Comparison of ENCODE assay signal across 17 mouse cellular contexts in the genomic region with DNA sequence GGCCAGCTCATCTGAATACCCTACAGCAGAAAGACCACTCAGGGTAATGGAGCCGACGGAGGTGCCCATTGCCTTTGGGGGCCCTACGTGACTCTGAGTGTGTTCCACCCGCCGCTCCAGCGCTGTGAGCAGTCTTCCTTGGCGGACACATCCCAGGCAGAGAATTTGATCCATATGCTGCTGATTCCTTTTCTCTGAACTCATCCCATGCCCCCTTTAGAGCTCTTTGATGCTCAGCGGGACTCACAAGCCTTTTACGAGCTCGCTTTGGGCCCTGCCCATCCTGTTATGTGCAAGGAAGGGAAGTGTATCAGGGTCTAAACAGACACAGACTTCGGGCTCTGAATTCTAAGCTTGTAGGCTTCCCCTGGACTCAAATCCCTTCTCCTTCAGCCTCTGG.
A peak's percentile ranks its signal among the peaks of the same experiment; 100 is the strongest.
DNase-seq lines count a peak whose midpoint lies in the region; ATAC-seq and TF ChIP-seq lines count a peak whose summit lies in the region.
"Had no signal": no experiment of that assay in that cellular context is flagged by ENCODE, and none has a peak within 500 bp of the region (broad histone marks: within the 10 kb centered on the region; RNA-seq: fewer than 3 reads in every experiment).

No protein-coding gene starts in this region.

- no peak overlapping the region for H3K9ac ChIP-seq in forebrain, embryonic 11.5 days (ENCODE audit: low read length)
- no peak overlapping the region for H3K9ac ChIP-seq in forebrain, embryonic 13.5 days
- no peak overlapping the region for H3K9ac ChIP-seq in neural tube, embryonic 13.5 days
- no peak overlapping the region for H3K9ac ChIP-seq in liver, embryonic 11.5 days (ENCODE audit: low read depth, low read length)
- no peak overlapping the region for H3K9ac ChIP-seq in kidney, embryonic 15.5 days
- H3K9ac ChIP-seq: heart, embryonic 15.5 days; liver, embryonic 13.5 days had no signal

- no peaks in the 10 kb centered on the region for H3K9me3 ChIP-seq in forebrain, embryonic 11.5 days (ENCODE audit: control insufficient read depth, low read length)
- no peaks in the 10 kb centered on the region for H3K9me3 ChIP-seq in forebrain, embryonic 13.5 days (replicated peaks)
- no peaks in the 10 kb centered on the region for H3K9me3 ChIP-seq in neural tube, embryonic 13.5 days
- no peaks in the 10 kb centered on the region for H3K9me3 ChIP-seq in liver, embryonic 11.5 days (ENCODE audit: control insufficient read depth, low read length)
- no peaks in the 10 kb centered on the region for H3K9me3 ChIP-seq in kidney, embryonic 15.5 days (replicated peaks)
- H3K9me3 ChIP-seq: heart, embryonic 15.5 days; liver, embryonic 13.5 days had no signal

- WGBS in forebrain, embryonic 11.5 days: 58% methylated on average over 11 of the region's 11 CpGs
- 61% methylated on average over 11 of the region's 11 CpGs for WGBS in forebrain, embryonic 13.5 days
- WGBS in neural tube, embryonic 13.5 days: 51% methylated on average over 11 of the region's 11 CpGs
- WGBS in liver, embryonic 11.5 days: 57% methylated on average over 11 of the region's 11 CpGs
- 36% methylated on average over 11 of the region's 11 CpGs for WGBS in kidney, embryonic 15.5 days

- no peak for TF ChIP-seq CTCF in embryonic fibroblast, embryonic 13.5 days (IDR thresholded peaks at IDR 0.05; ENCODE audit: borderline replicate concordance, insufficient read depth, low read length)
- no peak for TF ChIP-seq CTCF in left cerebral cortex, adult 2 months (IDR thresholded peaks at IDR 0.05)

- no peaks in the 10 kb centered on the region for H3K36me3 ChIP-seq in forebrain, embryonic 11.5 days (ENCODE audit: control insufficient read depth, insufficient read depth, low read length)
- H3K36me3 ChIP-seq in forebrain, embryonic 13.5 days (ENCODE audit: poor library complexity, severe bottlenecking): no peaks in the 10 kb centered on the region
- no peaks in the 10 kb centered on the region for H3K36me3 ChIP-seq in neural tube, embryonic 13.5 days
- H3K36me3 ChIP-seq in liver, embryonic 11.5 days (ENCODE audit: control insufficient read depth, insufficient read depth, low read length): no peaks in the 10 kb centered on the region
- H3K36me3 ChIP-seq in kidney, embryonic 15.5 days: no peaks in the 10 kb centered on the region
- H3K36me3 ChIP-seq: heart, embryonic 15.5 days; liver, embryonic 13.5 days had no signal

- DNase-seq in forebrain, embryonic 11.5 days (ENCODE audit: low spot score): peak; percentile 51
- DNase-seq in neural tube, embryonic 10.5 days (ENCODE audit: extremely low spot score, low spot score): no peak
- DNase-seq in liver, embryonic 11.5 days (ENCODE audit: low spot score): no peak
- no peak for DNase-seq in left cerebral cortex, adult 2 months (ENCODE audit: extremely low spot score in 1 of 2, low spot score in 2 of 2)
- DNase-seq: adrenal gland, postnatal 25 days; B cell, adult 2 months; cerebellum, adult 9-10 months; heart, adult 11 months; liver, embryonic 13.5 days; right cerebral cortex, postnatal 25 days had no signal

- ATAC-seq in forebrain, embryonic 11.5 days (replicated peaks; ENCODE audit: low FRiP score): no peak
- no peak for ATAC-seq in forebrain, embryonic 13.5 days
- no peak for ATAC-seq in neural tube, embryonic 13.5 days (ENCODE audit: low read depth)
- ATAC-seq in liver, embryonic 11.5 days (replicated peaks; ENCODE audit: low FRiP score): no peak
- ATAC-seq in kidney, embryonic 15.5 days (replicated peaks; ENCODE audit: low FRiP score): no peak
- ATAC-seq: forebrain, embryonic 14.5 days had no signal

- H3K4me1 ChIP-seq in forebrain, embryonic 11.5 days (replicated peaks; ENCODE audit: control insufficient read depth, insufficient read depth, low read length): no peaks in the 10 kb centered on the region
- H3K4me1 ChIP-seq in forebrain, embryonic 13.5 days: no peaks in the 10 kb centered on the region
- H3K4me1 ChIP-seq in neural tube, embryonic 13.5 days (replicated peaks): peaks cover 8% of the 10 kb centered on the region; the same call in 1 of the 2 replicates
- peaks cover 6% of the 10 kb centered on the region for H3K4me1 ChIP-seq in embryonic fibroblast, embryonic 13.5 days (ENCODE audit: control insufficient read depth, insufficient read depth, low read length)
- no peaks in the 10 kb centered on the region for H3K4me1 ChIP-seq in liver, embryonic 11.5 days (replicated peaks; ENCODE audit: control insufficient read depth, insufficient read depth, low read length)
- 0 out of 2 replicates have a peak, but pooled peaks cover 6% of the 10 kb centered on the region for H3K4me1 ChIP-seq in kidney, embryonic 15.5 days
- H3K4me1 ChIP-seq: heart, embryonic 15.5 days; liver, embryonic 13.5 days had no signal

- no peak overlapping the region for H3K4me3 ChIP-seq in forebrain, embryonic 11.5 days (ENCODE audit: low read depth, low read length)
- no peak overlapping the region for H3K4me3 ChIP-seq in forebrain, embryonic 13.5 days
- no peak overlapping the region for H3K4me3 ChIP-seq in neural tube, embryonic 13.5 days
- no peak overlapping the region for H3K4me3 ChIP-seq in embryonic fibroblast, embryonic 13.5 days (ENCODE audit: insufficient read depth, low read length)
- no peak overlapping the region for H3K4me3 ChIP-seq in liver, embryonic 11.5 days (ENCODE audit: low read depth, low read length)
- no peak overlapping the region for H3K4me3 ChIP-seq in left cerebral cortex, adult 2 months
- no peak overlapping the region for H3K4me3 ChIP-seq in kidney, embryonic 15.5 days (replicated peaks)
- H3K4me3 ChIP-seq: heart, embryonic 15.5 days; layer of hippocampus, adult 2 months; liver, embryonic 13.5 days had no signal

- intact Hi-C loops in left cerebral cortex, adult 2 months (cut with DNase I): no loop called here

- no peak overlapping the region for H3K4me2 ChIP-seq in forebrain, embryonic 11.5 days (ENCODE audit: low read depth, low read length, severe bottlenecking)
- H3K4me2 ChIP-seq in forebrain, embryonic 13.5 days: no peak overlapping the region
- H3K4me2 ChIP-seq in neural tube, embryonic 13.5 days: no peak overlapping the region
- no peak overlapping the region for H3K4me2 ChIP-seq in liver, embryonic 11.5 days
- H3K4me2 ChIP-seq in kidney, embryonic 15.5 days: no peak overlapping the region
- H3K4me2 ChIP-seq: heart, embryonic 15.5 days; liver, embryonic 13.5 days had no signal

- TF ChIP-seq POLR2A in embryonic fibroblast, embryonic 13.5 days (IDR thresholded peaks at IDR 0.05; ENCODE audit: low read depth, low read length): no peak

- H3K27ac ChIP-seq in forebrain, embryonic 11.5 days (ENCODE audit: low read depth, low read length): no peak overlapping the region
- no peak overlapping the region for H3K27ac ChIP-seq in forebrain, embryonic 13.5 days
- H3K27ac ChIP-seq in neural tube, embryonic 13.5 days (replicated peaks): peak overlapping the region; percentile 49; the same call in 1 of the 2 replicates
- peak overlapping the region; percentile 45 for H3K27ac ChIP-seq in embryonic fibroblast, embryonic 13.5 days (ENCODE audit: insufficient read depth, low read length)
- H3K27ac ChIP-seq in liver, embryonic 11.5 days (ENCODE audit: low read depth, low read length): no peak overlapping the region
- no peak overlapping the region for H3K27ac ChIP-seq in left cerebral cortex, adult 2 months
- no peak overlapping the region for H3K27ac ChIP-seq in kidney, embryonic 15.5 days
- H3K27ac ChIP-seq: heart, embryonic 15.5 days; layer of hippocampus, adult 2 months; liver, embryonic 13.5 days had no signal

- no peaks in the 10 kb centered on the region for H3K27me3 ChIP-seq in forebrain, embryonic 11.5 days (ENCODE audit: control insufficient read depth, insufficient read depth, low read length)
- H3K27me3 ChIP-seq in forebrain, embryonic 13.5 days: no peaks in the 10 kb centered on the region
- H3K27me3 ChIP-seq in neural tube, embryonic 13.5 days: no peaks in the 10 kb centered on the region
- H3K27me3 ChIP-seq in liver, embryonic 11.5 days (replicated peaks; ENCODE audit: control insufficient read depth, insufficient read depth, low read length): no peaks in the 10 kb centered on the region
- no peaks in the 10 kb centered on the region for H3K27me3 ChIP-seq in kidney, embryonic 15.5 days
- H3K27me3 ChIP-seq: heart, embryonic 15.5 days; liver, embryonic 13.5 days had no signal

Comparison
In these comparisons a context has a peak if more than half of its experiments do, and no peak if none do; other contexts are left out.
1. H3K27ac ChIP-seq: peak in neural tube, embryonic 13.5 days (single experiment) and embryonic fibroblast, embryonic 13.5 days (single experiment); none in forebrain, embryonic 11.5 days (single experiment), forebrain, embryonic 13.5 days (single experiment), liver, embryonic 11.5 days (single experiment), left cerebral cortex, adult 2 months (single experiment) and kidney, embryonic 15.5 days (single experiment).